Mouse (Mus musculus) urinary bladder, postnatal 25 days (tissue): ENCODE data around the gene Ros1.

ENCODE experiments used
- DNase-seq: peaks from one replicate; pipeline ENCODE4 v3.0.0; 2022; ENCODE audit warnings: low spot score

The Ros1 gene

DNA sequence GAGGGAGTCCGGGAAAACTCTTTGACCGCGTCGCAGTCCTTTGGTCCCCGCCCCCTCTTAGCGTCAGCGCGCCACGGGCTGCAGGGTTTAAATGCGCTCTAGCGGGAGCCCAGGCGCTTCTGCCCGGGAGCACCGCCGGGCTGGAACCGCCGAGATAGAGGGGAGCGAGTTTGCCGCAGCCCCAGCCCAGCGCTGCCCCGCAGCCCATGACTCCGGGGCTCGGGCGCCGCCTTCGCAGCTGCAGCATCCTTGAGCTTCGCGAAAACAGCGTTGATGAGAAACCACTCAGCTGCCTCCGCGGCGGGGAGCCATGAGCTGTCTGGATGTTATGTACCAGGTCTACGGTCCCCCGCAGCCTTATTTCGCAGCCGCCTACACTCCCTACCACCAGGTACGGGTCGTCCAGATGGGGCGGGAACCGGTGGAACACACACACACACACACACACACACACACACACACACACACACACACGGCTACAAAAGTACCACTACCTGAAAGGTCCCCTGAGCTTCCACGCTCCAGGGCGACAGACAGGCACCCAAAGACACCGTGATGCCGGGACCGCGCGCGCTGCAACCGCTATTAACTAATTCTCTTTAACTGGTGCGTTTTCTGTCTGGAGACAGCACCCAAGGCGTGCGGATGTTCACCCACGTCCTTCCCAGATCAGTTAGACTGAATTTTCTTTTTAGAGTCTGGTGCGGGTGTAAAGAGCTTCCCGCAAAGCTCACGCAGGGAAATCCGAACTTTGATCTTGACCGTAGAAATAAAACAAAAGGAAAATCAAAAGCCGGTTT, 172.4 kb downstream of the Ros1 start, which contains the start of gene Vgll2:
Gene Vgll2, plus strand, starts transcription at position 90 of the 800 bp plus-strand sequence.
- no peak for DNase-seq

DNA sequence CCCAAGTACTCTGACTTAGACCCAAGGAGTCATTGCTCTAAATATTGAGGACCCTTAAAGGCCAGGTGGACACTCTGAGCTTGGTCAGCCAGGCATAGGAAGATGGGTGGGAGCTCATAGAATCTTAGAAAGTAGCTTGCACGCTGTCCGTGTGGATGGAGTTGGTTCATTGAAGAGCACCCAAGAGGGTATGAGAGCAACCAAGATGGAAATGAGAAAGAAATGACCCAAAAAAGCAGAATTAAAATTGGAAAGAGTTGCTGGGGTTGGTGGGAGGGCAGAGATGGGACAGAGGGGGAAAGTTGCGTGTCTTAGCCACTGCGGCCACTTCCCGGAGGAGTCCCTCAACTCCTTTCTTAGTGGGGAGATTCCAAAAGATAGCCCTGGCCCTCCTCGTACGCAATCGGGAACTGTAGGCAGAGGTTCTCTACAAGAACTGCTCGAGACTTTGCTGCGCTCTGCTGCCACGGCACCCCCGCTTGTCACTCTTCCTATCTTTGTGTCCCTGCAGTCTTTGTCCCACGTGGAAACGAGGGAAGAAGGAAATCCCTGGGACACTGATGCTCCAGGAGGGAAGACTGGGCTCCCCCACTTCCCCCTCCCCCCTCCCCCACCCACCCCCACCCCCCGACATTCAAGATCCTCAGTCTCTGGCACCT, 173.2 kb downstream of the Ros1 start:
- no peak for DNase-seq

DNA sequence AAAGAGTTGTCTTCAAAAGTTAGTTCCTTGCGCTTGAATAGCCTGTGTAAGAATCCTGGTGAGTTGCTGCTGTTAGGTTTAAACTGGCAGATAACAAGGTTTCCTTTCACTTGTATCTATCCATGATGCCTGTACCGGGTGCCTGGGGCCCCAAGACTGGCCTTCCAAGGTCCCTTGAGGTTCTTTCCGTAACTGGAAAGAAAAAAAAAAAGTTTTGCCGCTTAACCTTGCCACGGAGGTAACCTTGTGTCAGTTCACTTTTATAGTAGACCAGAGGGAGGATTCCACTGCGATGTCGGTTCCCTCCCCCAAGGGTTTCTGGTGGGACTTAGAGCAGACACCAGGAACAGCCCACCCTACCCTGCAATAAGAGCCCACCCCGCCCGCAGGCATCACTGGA, 173.8 kb downstream of the Ros1 start:
- no peak for DNase-seq

DNA sequence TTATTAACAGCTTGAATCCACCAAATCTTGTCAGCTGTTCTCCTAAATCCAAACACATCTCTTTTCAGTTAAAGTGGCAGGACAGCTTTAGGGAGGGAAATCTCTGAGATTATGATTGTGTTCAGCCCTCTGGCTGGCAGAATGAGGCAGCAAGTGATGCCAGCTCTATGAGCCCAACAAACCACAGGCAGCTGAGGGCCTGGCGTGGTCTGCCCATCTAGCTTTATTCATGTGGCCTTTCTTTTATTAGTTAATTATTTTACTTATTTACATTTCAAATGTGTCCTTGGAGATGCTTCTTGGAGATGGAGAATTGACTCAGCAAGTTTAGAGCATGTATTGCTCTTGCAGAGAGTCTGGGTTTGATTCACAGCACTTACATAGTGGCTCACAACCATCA, 176.6 kb downstream of the Ros1 start:
- no peak for DNase-seq
